Mouse (Mus musculus): ENCODE measurements at regions not wholly inside any gene's neighbourhood (a gene's known extent, or its start where the extent isn't known, plus 50 kb on each side); places are given as distances from the start of the nearest gene placed in this dataset.

DNA sequence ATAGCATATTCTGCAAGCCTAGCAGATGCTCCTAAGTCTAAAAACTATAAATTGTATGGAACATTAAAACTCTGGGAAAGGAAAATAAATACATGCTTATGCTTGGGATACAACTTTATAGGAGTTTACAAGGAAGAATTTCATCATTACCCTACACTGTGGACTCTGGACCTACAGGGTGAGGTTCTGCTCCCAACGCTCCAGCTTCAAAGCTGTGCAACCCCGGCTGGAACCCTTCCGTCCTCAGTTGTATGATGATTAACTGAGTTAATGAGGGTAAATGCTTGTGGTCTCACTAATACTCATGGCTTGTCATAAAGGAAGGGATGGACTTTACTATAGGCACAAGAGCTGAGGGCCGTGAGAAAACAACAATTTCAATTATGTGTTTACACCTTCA, 76.6 kb upstream of the Cited2 start:
- TF ChIP-seq CTCF (IDR thresholded peaks at IDR 0.05; ENCODE audit: extremely low read depth, insufficient read depth, insufficient read length, insufficient replicate concordance) (no peak), POLR2A (IDR thresholded peaks at IDR 0.05; ENCODE audit: low read depth, low read length) (no peak)

All from spleen, adult 2 months (tissue).